Mouse (Mus musculus) forebrain, embryonic 11.5 days (tissue): ENCODE results near the gene Cd4. TPM values are rescaled to one million over a fixed set of nuclear protein-coding genes. Genes with fewer than 3 reads are reported as not detected.

ENCODE experiments used
- polyA plus RNA-seq: library from polyadenylated mRNA; unstranded; fragments of >200 nt; fragmentation: Nextera tagmentation; extraction: Ambion mirVana; gene quantifications from 2 replicates; pipeline ENCODE4 v1.2.1, GENCODE M21; 2014

Gene Cd4
- polyA plus RNA-seq, 1 experiment from 2014 or later, result not detected

Other genes starting within 250 kb of the Cd4 start
- gene Lpcat3, start 225.2 kb downstream of the Cd4 start, polyA plus RNA-seq, result 34.3 and 35.5 TPM in 2 replicates
- gene Emg1, start 176.0 kb downstream of the Cd4 start, polyA plus RNA-seq, result 227 and 228 TPM in 2 replicates
- gene Phb2, start 175.9 kb downstream of the Cd4 start, polyA plus RNA-seq, result 376 and 404 TPM in 2 replicates
- 4.8 and 4.9 TPM in 2 replicates for gene Ptpn6, start 149.5 kb downstream of the Cd4 start, polyA plus RNA-seq
- 509 and 514 TPM in 2 replicates for gene Grcc10, start 146.8 kb downstream of the Cd4 start, polyA plus RNA-seq
- gene Gm45234, start 132.2 kb downstream of the Cd4 start, polyA plus RNA-seq, result not detected in 2 replicates
- 13.9 and 14.4 TPM in 2 replicates for gene Atn1, start 131.7 kb downstream of the Cd4 start, polyA plus RNA-seq
- gene Eno2, start 118.5 kb downstream of the Cd4 start, polyA plus RNA-seq, result 5.8 and 6.0 TPM in 2 replicates
- gene Lrrc23, start 108.5 kb downstream of the Cd4 start, polyA plus RNA-seq, result 4.5 and 6.8 TPM in 2 replicates
- 7.5 and 8.4 TPM in 2 replicates for gene Spsb2, start 79.6 kb downstream of the Cd4 start, polyA plus RNA-seq
- 875 and 885 TPM in 2 replicates for gene Tpi1, start 73.9 kb downstream of the Cd4 start, polyA plus RNA-seq
- 182 and 184 TPM in 2 replicates for gene Usp5, start 58.7 kb downstream of the Cd4 start, polyA plus RNA-seq
- 276 and 307 TPM in 2 replicates for gene Cdca3, start 58.7 kb downstream of the Cd4 start, polyA plus RNA-seq
- 0.71 and 1.1 TPM in 2 replicates for gene Gnb3, start 47.9 kb downstream of the Cd4 start, polyA plus RNA-seq
- 17.3 and 17.8 TPM in 2 replicates for gene P3h3, start 30.5 kb downstream of the Cd4 start, polyA plus RNA-seq
- 2.7 and 2.8 TPM in 2 replicates for gene Gpr162, start 24.2 kb downstream of the Cd4 start, polyA plus RNA-seq
- 2.3 and 2.5 TPM in 2 replicates for gene Lag3, start 23.5 kb upstream of the Cd4 start, polyA plus RNA-seq
- 369 and 455 TPM in 2 replicates for gene Ptms, start 31.9 kb upstream of the Cd4 start, polyA plus RNA-seq
- gene Mlf2, start 43.2 kb upstream of the Cd4 start, polyA plus RNA-seq, result 450 and 480 TPM in 2 replicates
- 111 and 122 TPM in 2 replicates for gene Cops7a, start 77.3 kb upstream of the Cd4 start, polyA plus RNA-seq
- 2.5 TPM in 2 replicates for gene Pianp, start 108.5 kb upstream of the Cd4 start, polyA plus RNA-seq
- 9.0 and 10.2 TPM in 2 replicates for gene Zfp384, start 120.9 kb upstream of the Cd4 start, polyA plus RNA-seq
- gene Ing4, start 151.5 kb upstream of the Cd4 start, polyA plus RNA-seq, result 126 and 135 TPM in 2 replicates
- gene Acrbp, start 161.5 kb upstream of the Cd4 start, polyA plus RNA-seq, result 14.6 and 15.8 TPM in 2 replicates
- 0.21 and 0.36 TPM in 2 replicates for gene Lpar5, start 179.7 kb upstream of the Cd4 start, polyA plus RNA-seq
- 124 and 131 TPM in 2 replicates for gene Chd4, start 207.8 kb upstream of the Cd4 start, polyA plus RNA-seq
- gene Nop2, start 243.7 kb upstream of the Cd4 start, polyA plus RNA-seq, result 65.4 and 70.3 TPM in 2 replicates